Mouse (Mus musculus): ENCODE measurements at regions not wholly inside any gene's neighbourhood (a gene's known extent, or its start where the extent isn't known, plus 50 kb on each side); places are given as distances from the start of the nearest gene placed in this dataset.

DNA sequence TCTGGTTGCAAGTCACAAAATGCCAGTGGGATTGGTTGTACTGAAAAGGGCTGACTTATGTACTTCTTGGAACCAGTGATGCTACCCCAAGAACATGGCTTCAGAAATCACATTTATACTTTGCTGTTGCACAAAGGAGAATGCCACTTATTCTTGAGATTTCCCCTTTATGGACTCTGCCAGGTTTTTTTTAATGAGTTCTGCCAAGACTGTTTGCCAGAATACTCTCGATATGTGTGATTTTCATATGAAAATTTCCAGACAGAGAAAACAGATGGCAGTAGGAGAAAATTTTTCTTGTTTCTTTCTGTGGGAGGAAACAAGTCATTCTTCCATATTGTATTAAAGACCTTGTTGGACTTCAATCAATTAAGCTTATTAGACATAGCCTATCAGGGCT is 281.0 kb upstream of the Tle1 start:
- DNase-seq (ENCODE audit: low spot score in 2 of 2) = no peak

GRCm38 (mm10) chr4:72480535-72480934 is 279.8 kb upstream of the Tle1 start:
- no peak for DNase-seq (ENCODE audit: low spot score in 2 of 2)

- peak; percentile 17 to 47 for DNase-seq (ENCODE audit: low spot score in 2 of 2)
Observed at GRCm38 (mm10) chr4:72469236-72469875, 268.6 kb upstream of the Tle1 start.

DNA sequence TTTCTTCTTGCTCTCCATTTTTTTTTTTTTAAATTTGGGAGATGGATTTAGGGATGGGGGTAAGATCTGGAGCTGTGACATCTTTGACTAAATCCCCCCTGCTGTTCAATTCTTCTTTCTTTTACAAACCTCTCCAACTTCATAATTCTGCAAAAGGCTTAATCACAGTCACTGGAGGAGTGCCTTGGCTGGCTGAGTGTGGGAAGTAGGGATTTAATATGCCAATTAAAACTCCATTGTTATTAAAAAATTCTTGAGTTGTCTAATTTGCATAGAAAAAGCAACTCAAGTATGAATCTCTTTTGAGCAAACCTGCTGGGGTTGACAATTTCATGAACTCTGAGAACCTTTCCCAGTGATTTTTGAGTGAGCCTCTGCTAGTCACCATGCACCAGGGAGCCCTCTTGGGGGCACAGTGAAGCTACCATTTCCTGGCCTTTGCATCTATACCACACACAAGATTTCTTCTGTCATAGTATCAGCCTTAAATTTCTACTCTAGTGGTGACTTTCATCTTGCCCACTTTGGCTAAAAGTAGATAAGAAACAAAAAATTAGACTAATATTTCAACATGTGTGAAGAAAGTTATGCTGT is 243.6 kb upstream of the Tle1 start:
- no peak for DNase-seq (ENCODE audit: low spot score in 2 of 2)

DNA sequence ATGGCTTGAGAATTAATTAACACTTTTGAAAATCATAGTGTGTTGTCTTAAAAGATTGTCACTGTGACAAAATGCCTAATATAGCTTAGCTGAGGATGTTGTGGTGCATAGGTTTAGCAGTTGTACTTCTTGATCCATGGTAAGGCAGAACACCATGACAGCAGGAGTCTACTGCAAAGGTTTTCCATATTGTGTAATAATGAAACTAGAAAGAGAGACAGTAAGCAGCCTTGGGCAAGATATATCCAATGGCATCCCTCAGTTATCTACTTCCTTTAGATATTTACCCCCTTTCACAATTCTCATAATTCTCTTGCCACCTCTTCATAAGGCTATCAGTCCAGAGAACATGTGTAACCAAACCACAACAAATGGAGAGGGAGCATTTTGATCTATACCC is 236.6 kb upstream of the Tle1 start:
- DNase-seq (ENCODE audit: low spot score in 2 of 2) = no peak

DNA sequence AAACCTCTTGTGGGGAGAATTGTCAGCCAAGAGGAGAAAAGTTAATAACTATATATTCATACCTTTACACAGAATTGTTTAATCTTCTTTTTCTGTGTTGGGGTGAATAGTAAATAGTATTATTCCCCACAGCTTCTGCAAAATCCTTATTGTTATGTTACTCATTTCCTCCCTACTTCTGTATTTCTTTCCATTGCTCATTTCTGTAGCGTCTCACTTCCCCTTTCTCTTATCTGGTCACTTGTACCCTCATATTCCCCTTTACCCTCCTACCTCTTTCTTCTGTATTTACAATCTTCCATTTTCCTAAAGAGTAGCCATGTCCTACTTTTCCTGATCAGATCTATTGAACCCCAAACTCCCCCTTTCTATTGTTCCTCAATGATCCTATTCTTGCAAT is 224.6 kb upstream of the Tle1 start:
- DNase-seq (ENCODE audit: low spot score in 2 of 2) = no peak

GRCm38 (mm10) chr4:72412100-72412788 is 211.5 kb upstream of the Tle1 start:
- no peak for DNase-seq (ENCODE audit: low spot score in 2 of 2)

GRCm38 (mm10) chr4:72411343-72411742 is 210.6 kb upstream of the Tle1 start:
- DNase-seq (ENCODE audit: low spot score in 2 of 2) = no peak

- no peak for DNase-seq (ENCODE audit: low spot score in 2 of 2)
Observed at GRCm38 (mm10) chr4:72400759-72401158, 200.0 kb upstream of the Tle1 start.

DNA sequence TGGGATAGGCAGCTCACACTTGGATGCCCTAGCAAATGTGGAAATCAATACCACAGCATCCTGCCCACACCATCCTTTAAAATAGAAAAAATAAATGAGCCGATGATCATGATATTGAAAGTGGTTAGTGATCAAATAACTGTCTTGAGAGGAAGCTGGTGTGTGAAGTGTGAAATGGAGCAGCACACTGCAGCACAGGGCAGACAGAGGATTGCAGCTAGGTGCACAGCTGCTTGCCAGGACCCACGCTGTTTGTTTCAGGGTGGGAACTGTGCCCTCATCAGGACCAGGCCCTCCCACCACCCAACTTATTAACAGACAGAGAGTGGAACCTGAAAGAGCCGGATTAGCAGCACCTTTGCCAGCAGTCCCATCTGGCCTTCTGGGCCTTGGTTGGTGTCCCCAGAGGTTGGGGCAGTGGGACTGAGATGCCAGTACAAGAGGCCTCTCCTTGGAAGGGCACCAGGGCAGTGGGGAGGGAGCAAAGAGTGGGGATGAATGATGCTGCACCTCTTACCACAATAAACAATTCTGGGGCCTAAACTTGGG is 191.2 kb upstream of the Tle1 start:
- no peak for DNase-seq (ENCODE audit: low spot score in 2 of 2)

DNA sequence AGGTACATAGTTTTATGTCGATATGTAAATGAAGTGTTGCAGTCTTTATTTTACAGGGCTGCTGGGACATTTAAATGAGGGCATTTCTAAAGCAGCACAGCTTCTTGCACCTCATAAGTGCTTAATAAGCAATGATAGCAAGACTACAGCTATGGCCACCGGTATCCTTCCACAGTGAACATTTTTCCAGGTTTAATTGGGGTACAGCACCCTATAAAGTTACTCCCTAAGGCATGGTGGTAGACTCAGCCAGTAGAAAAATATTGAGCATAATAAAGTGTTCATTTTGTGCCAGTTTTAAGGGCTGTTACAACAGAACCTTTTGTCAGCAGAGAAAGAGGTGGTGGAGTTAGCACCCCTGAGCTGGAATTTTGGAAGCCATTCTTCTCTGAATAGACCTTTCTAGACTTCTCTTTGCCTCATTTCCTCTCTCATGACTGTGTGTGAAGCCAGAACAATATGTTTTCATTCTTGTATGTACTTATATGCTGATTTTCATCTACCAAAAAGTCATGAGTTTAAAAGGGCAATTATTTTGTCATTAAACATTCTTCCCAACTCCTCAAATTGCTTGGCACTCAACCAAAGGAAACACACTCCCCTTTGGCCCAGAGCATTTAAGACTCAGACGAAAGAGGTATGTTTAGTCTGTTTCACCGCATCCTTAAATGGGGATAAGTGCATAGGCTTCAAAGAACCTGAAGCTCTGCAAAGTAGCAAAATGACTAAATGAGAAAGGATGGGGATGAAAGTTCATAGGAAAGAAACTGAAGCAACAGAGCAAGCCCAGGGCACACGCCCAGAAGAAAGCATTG is 189.3 kb upstream of the Tle1 start:
- DNase-seq (ENCODE audit: low spot score in 2 of 2) = no peak

GRCm38 (mm10) chr4:72384901-72385264 is 184.2 kb upstream of the Tle1 start:
- DNase-seq (ENCODE audit: low spot score in 2 of 2) = peak; percentile 23 to 69

DNA sequence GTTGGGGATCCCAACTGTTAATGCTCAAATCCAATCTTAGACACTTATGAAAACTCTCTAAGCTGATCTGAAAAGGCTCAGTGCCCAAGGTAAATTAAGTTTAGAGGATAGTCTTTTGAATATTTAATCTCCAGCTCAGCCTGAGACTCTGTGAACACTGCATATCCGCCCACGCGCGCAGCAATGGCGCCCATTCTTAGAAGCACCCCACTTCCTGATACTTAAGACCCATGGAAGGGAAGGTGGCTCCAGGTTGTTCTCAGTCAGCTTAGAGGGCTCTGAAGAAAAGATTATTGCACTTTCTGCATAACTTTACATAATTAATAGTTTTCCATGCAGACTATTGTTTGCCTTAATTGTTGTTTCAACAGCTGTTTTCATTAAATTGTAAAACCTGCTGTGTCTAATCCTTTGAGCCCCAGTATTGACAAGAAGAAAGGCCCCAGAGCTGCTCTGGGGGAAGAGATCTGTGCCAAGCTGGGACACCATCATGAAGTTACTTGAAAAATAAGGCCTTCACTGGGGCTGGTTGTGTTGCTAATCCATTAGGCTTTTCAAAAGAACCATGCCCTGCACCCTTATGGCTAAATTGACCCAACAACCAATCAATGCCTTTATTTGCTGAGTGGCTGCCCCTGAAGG is 183.7 kb upstream of the Tle1 start:
- no peak for DNase-seq (ENCODE audit: low spot score in 2 of 2)

DNA sequence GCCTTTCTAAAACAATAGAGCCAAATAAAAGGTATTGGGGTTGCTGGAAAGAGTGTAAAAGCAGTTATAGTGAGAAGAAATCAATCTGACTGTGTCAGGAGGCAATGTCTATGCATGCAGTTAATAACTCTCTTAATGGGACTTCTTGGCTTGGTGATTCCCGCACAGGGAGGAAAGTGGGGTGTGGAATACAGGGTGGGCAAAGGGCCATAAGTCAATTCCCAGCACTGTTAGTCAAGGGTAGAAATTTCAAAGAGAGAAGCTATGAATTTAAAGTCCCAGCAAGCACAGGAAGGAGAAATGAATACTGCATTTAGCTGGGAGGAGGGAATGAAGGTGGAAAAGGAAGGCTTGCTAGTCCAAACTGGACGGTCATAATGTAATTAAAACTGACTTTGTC is 183.0 kb upstream of the Tle1 start:
- no peak for DNase-seq (ENCODE audit: low spot score in 2 of 2)

DNA sequence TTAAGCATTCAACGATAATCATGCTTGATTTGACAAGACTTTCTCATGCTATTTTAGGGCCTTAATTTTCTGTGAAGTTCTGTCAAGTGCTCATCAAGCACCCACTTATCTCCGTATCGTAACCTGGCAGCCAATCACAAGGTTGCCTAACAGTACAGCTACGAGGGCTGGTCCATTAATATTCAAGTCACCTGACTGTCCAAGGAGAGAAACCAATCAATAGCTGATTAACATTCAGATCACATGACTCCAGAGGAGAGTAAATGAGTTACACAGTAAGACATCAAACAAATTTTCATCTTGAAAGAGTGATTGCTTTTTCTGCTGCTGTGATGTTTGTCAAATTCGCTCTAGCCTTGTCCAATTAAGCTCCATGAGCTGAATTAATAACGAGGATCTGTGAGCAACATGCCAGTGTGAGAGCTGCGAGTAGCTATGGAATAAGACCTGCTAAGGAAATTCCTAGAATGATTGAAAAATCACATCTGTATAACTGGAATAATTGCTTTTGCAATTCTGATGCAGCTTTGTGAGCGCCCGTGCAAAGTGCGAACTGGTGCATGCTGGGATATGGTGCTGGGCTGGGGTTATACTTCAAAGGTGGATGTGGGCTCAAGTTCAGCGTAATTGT is 181.9 kb upstream of the Tle1 start:
- no peak for DNase-seq (ENCODE audit: low spot score in 2 of 2)

GRCm38 (mm10) chr4:72381742-72382141 is 181.0 kb upstream of the Tle1 start:
- DNase-seq (ENCODE audit: low spot score in 2 of 2) = no peak

GRCm38 (mm10) chr4:72381116-72381515 is 180.4 kb upstream of the Tle1 start:
- DNase-seq (ENCODE audit: low spot score in 2 of 2) = no peak

GRCm38 (mm10) chr4:72379515-72379914 is 178.8 kb upstream of the Tle1 start:
- DNase-seq (ENCODE audit: low spot score in 2 of 2) = no peak

- DNase-seq (ENCODE audit: low spot score in 2 of 2) = no peak
Observed at GRCm38 (mm10) chr4:72379011-72379410, 178.3 kb upstream of the Tle1 start.

- no peak for DNase-seq (ENCODE audit: low spot score in 2 of 2)
Observed at GRCm38 (mm10) chr4:72377520-72377919, 176.8 kb upstream of the Tle1 start.

GRCm38 (mm10) chr4:72351985-72352384 is 151.3 kb upstream of the Tle1 start:
- no peak for DNase-seq (ENCODE audit: low spot score in 2 of 2)
